Mouse (Mus musculus): ENCODE results near the gene Vmn1r40. TPM values are rescaled to one million over a fixed set of nuclear protein-coding genes. Genes with fewer than 3 reads are reported as not detected.

The Vmn1r40 gene
- not detected in 4 replicates for total RNA-seq (2023)

GRCm38 (mm10) chr6:89707240-89707639 lies at the start of gene Vmn1r40:
Gene Vmn1r40 (plus strand): TSS chr6:89707540.

GRCm38 (mm10) chr6:89740466-89740865 lies 33.1 kb downstream of the Vmn1r40 start, which contains the start of gene Vmn1r41:
Gene Vmn1r41 (plus strand): TSS chr6:89740766.

Other genes with a start within 250 kb of the Vmn1r40 start
- 3.3 to 4.9 TPM (median 3.5 TPM) in 4 replicates for gene Chchd6, start 111.9 kb upstream of the Vmn1r40 start, total RNA-seq (2023)
- 4.6 to 5.7 TPM (median 5.1 TPM) in 4 replicates for gene Txnrd3, start 63.6 kb upstream of the Vmn1r40 start, total RNA-seq (2023)
- not detected in 4 replicates for gene Vmn1r41, start 33.2 kb downstream of the Vmn1r40 start, total RNA-seq (2023)
- not detected in 4 replicates for gene Vmn1r42, start 168.9 kb downstream of the Vmn1r40 start, total RNA-seq (2023)
- 0.06 TPM in 1 of 4 replicates, not detected in the others for gene Vmn1r43, start 168.9 kb downstream of the Vmn1r40 start, total RNA-seq (2023)
- not detected in 4 replicates for gene Vmn1r44, start 176.1 kb downstream of the Vmn1r40 start, total RNA-seq (2023)
- not detected in 4 replicates for gene Vmn1r45, start 233.1 kb downstream of the Vmn1r40 start, total RNA-seq (2023)

Measured in B cell, adult 62 days (primary cell).